Mouse (Mus musculus) lung, postnatal 14 days (tissue): ENCODE measurements around the gene Akap12.

Experiments
- DNase-seq: peaks from one replicate; pipeline ENCODE4 v3.0.0; 2021

Akap12 gene

GRCm38 (mm10) chr10:4407191-4407590, 141.0 kb downstream of the Akap12 start:
- no peak for DNase-seq
